Comparison of ENCODE assay signal across 8 mouse cellular contexts in genomic region chr12:73546086-73546711, GRCm38 (mm10). TPM values are rescaled to one million over a fixed set of nuclear protein-coding genes. Genes with fewer than 3 reads are reported as not detected.
DNase-seq lines count a peak whose midpoint lies in the region; ATAC-seq and TF ChIP-seq lines count a peak whose summit lies in the region.

Gene Tmem30b (minus strand): TSS chr12:73546392.

- peak within 1 kb of the TSS; percentile 23; the same call in 1 of the 2 replicates for H3K9ac ChIP-seq in heart, postnatal 0 days (replicated peaks; ENCODE audit: low read depth, low read length)
- H3K9ac ChIP-seq in limb, embryonic 11.5 days (ENCODE audit: low read length) = peak within 1 kb of the TSS; percentile 67
- H3K9ac ChIP-seq in midbrain, embryonic 15.5 days = peak within 1 kb of the TSS; percentile 15; the same call in 1 of the 2 replicates

- DNase-seq in thymus, postnatal 0 days (ENCODE audit: low spot score) = peak; percentile 23
- no peak for DNase-seq in thymus, adult 18-20 months
- no peak for DNase-seq in heart, postnatal 0 days (ENCODE audit: low spot score)
- no peak for DNase-seq in limb, embryonic 11.5 days (ENCODE audit: low spot score)
- no peak for DNase-seq in cerebellum, adult 9-11 months
- no peak for DNase-seq in layer of hippocampus, postnatal 10 days (ENCODE audit: low spot score in 2 of 2)

- TF ChIP-seq EP300 in heart, postnatal 0 days (IDR thresholded peaks at IDR 0.05; ENCODE audit: low read depth) = no peak

- no peak for TF ChIP-seq CTCF in heart, postnatal 0 days (IDR thresholded peaks at IDR 0.05; ENCODE audit: low read depth)

- peak within 1 kb of the TSS; percentile 50 for H3K4me3 ChIP-seq in heart, postnatal 0 days (ENCODE audit: low read depth, low read length)
- peak within 1 kb of the TSS; percentile 51 for H3K4me3 ChIP-seq in limb, embryonic 11.5 days (ENCODE audit: low read depth, low read length)
- peak within 1 kb of the TSS; percentile 37 for H3K4me3 ChIP-seq in midbrain, embryonic 15.5 days

- peaks cover 87% of the 10 kb centered on the region for H3K27me3 ChIP-seq in heart, postnatal 0 days (ENCODE audit: control insufficient read depth, insufficient read depth, low read length)
- peaks cover 31% of the 10 kb centered on the region for H3K27me3 ChIP-seq in limb, embryonic 11.5 days (ENCODE audit: control insufficient read depth, insufficient read depth, low read length)
- peaks cover 88% of the 10 kb centered on the region for H3K27me3 ChIP-seq in midbrain, embryonic 15.5 days (replicated peaks)

- H3K4me2 ChIP-seq in heart, postnatal 0 days (ENCODE audit: low read depth, low read length) = peak within 1 kb of the TSS; percentile 72
- peak within 1 kb of the TSS; percentile 75 for H3K4me2 ChIP-seq in limb, embryonic 11.5 days (ENCODE audit: low read depth, severe bottlenecking)
- peak within 1 kb of the TSS; percentile 53 for H3K4me2 ChIP-seq in midbrain, embryonic 15.5 days

- H3K9me3 ChIP-seq in heart, postnatal 0 days (replicated peaks; ENCODE audit: control insufficient read depth, low read length) = no peaks in the 10 kb centered on the region
- no peaks in the 10 kb centered on the region for H3K9me3 ChIP-seq in limb, embryonic 11.5 days (ENCODE audit: control insufficient read depth, low read length)
- H3K9me3 ChIP-seq in midbrain, embryonic 15.5 days = no peaks in the 10 kb centered on the region

- WGBS in heart, postnatal 0 days = 2% methylated on average over 51 of the region's 61 CpGs
- WGBS in limb, embryonic 11.5 days = 1% methylated on average over 23 of the region's 61 CpGs
- 3% methylated on average over 43 of the region's 61 CpGs for WGBS in midbrain, embryonic 15.5 days

- ATAC-seq in heart, postnatal 0 days (ENCODE audit: insufficient read depth, low read depth) = peak; percentile 20; the same call in 1 of the 2 replicates
- ATAC-seq in limb, embryonic 11.5 days (ENCODE audit: insufficient number of reproducible peaks, low FRiP score, low TSS enrichment, low read depth) = peak; percentile 72
- peak; percentile 65; the same call in 1 of the 2 replicates for ATAC-seq in midbrain, embryonic 15.5 days (replicated peaks)
- ATAC-seq in monocyte, adult 5-6 weeks (replicated peaks; ENCODE audit: insufficient number of reproducible peaks, low FRiP score, low TSS enrichment, poor library complexity, severe bottlenecking) = no peak

- no peaks in the 10 kb centered on the region for H3K36me3 ChIP-seq in heart, postnatal 0 days (replicated peaks; ENCODE audit: control insufficient read depth, insufficient read depth, low read length)
- H3K36me3 ChIP-seq in limb, embryonic 11.5 days (ENCODE audit: control insufficient read depth, insufficient read depth, low read length) = no peaks in the 10 kb centered on the region
- no peaks in the 10 kb centered on the region for H3K36me3 ChIP-seq in midbrain, embryonic 15.5 days (replicated peaks)

- 0 out of 2 replicates have a peak, but pooled peaks cover 5% of the 10 kb centered on the region for H3K4me1 ChIP-seq in heart, postnatal 0 days (ENCODE audit: control insufficient read depth, insufficient read depth)
- H3K4me1 ChIP-seq in limb, embryonic 11.5 days (ENCODE audit: control insufficient read depth, insufficient read depth, low read length) = peaks cover 21% of the 10 kb centered on the region
- H3K4me1 ChIP-seq in midbrain, embryonic 15.5 days = peaks cover 13% of the 10 kb centered on the region

- H3K27ac ChIP-seq in heart, postnatal 0 days (ENCODE audit: low read depth) = no peak within 1 kb of the TSS
- H3K27ac ChIP-seq in limb, embryonic 11.5 days (replicated peaks; ENCODE audit: low read depth, low read length) = peak within 1 kb of the TSS; percentile 61
- no peak within 1 kb of the TSS for H3K27ac ChIP-seq in midbrain, embryonic 15.5 days

RNA-seq across cellular contexts. Expression of gene Tmem30b, which starts in this region (rescaled TPM):
- polyA plus RNA-seq in thymus, postnatal 0 days (2015; fragmentation: Nextera tagmentation; extraction: Ambion mirVana) = 11.6 and 12.5 TPM in 2 replicates
- 0.31 and 1.9 TPM in 2 replicates for total RNA-seq in heart, postnatal 0 days (2014; rRNA removed; ENCODE audit: low replicate concordance)
- 0.14 and 0.25 TPM in 2 replicates for polyA plus RNA-seq in heart, postnatal 0 days (2015; fragmentation: Nextera tagmentation; extraction: Ambion mirVana)
- polyA plus RNA-seq in limb, embryonic 11.5 days (2014; fragmentation: Nextera tagmentation; extraction: Ambion mirVana) = 22.9 and 25.0 TPM in 2 replicates
- polyA plus RNA-seq in midbrain, embryonic 15.5 days (2015; fragmentation: Nextera tagmentation; extraction: Ambion mirVana) = 0.31 and 0.49 TPM in 2 replicates
- total RNA-seq in monocyte, adult 5-6 weeks (2017) = not detected in 3 replicates
- total RNA-seq in layer of hippocampus, postnatal 10 days (2021) = under 1 TPM in 1 of 2 experiments, not detected in 1; 0.13 TPM

Comparison
In these comparisons a context has a peak if more than half of its experiments do, and no peak if none do; other contexts are left out.
1. Peak in ATAC-seq, H3K4me3 ChIP-seq, H3K9ac ChIP-seq and H3K4me2 ChIP-seq in midbrain, embryonic 15.5 days; RNA of the gene not detected or under 1 TPM.
2. H3K9ac ChIP-seq: peak in every context shown above with its lines; median percentile 67 in limb, embryonic 11.5 days; 23 in heart, postnatal 0 days; 15 in midbrain, embryonic 15.5 days.